Mouse (Mus musculus) heart, postnatal 36 days (tissue): ENCODE data around the gene Pnmal2. TPM values are rescaled to one million over a fixed set of nuclear protein-coding genes. Genes with fewer than 3 reads are reported as not detected.
A peak's percentile ranks its signal among the peaks of the same experiment; 100 is the strongest.

ENCODE experiments used
- DNase-seq, 2 experiments: peaks; one replicate each; pipeline ENCODE4 v3.0.0; 2021 to 2022
- intact Hi-C: fragments of 180-260 bp; cut with DNase I; formaldehyde crosslinking; loops from one replicate; pipeline ENCODE4 v1.15.1; 2025
- total RNA-seq, 2 experiments: library from RNA; stranded (reverse); gene quantifications; 2 replicates each; pipeline ENCODE4 v1.2.3; 2021

The Pnmal2 gene
- total RNA-seq, 2 experiments from 2014 or later = 3.4 to 3.9 TPM

GRCm38 (mm10) chr7:16916342-16917265 lies 27.9 kb upstream of the Pnmal2 start:
- DNase-seq = no peak
- intact Hi-C loops = no loop called here

GRCm38 (mm10) chr7:16917447-16917846 lies 27.0 kb upstream of the Pnmal2 start:
- intact Hi-C loops = no loop called here
- no peak for DNase-seq

- no peak for DNase-seq
- intact Hi-C loops = no loop called here
Measured at GRCm38 (mm10) chr7:16918014-16918413, 26.5 kb upstream of the Pnmal2 start.

GRCm38 (mm10) chr7:16918670-16919069 lies 25.8 kb upstream of the Pnmal2 start:
- DNase-seq = no peak
- intact Hi-C loops = no loop called here

- no peak for DNase-seq
- intact Hi-C loops = no loop called here
Measured at GRCm38 (mm10) chr7:16919395-16920149, 24.9 kb upstream of the Pnmal2 start.

GRCm38 (mm10) chr7:16920150-16920579 lies 24.3 kb upstream of the Pnmal2 start:
- DNase-seq = no peak
- intact Hi-C loops = no loop called here

GRCm38 (mm10) chr7:16920818-16921791 lies 23.4 kb upstream of the Pnmal2 start:
- intact Hi-C loops = no loop called here
- no peak for DNase-seq

GRCm38 (mm10) chr7:16921881-16922335 lies 22.6 kb upstream of the Pnmal2 start:
- no peak for DNase-seq
- intact Hi-C loops = no loop called here

GRCm38 (mm10) chr7:16922360-16922973 lies 22.0 kb upstream of the Pnmal2 start:
- no peak for DNase-seq
- intact Hi-C loops = no loop called here

- no peak for DNase-seq
- intact Hi-C loops = no loop called here
Measured at GRCm38 (mm10) chr7:16923283-16924036, 21.0 kb upstream of the Pnmal2 start.

- peak; percentile 99 to 100 for DNase-seq
- intact Hi-C loops = no loop called here
Measured at GRCm38 (mm10) chr7:16924037-16924834, 20.2 kb upstream of the Pnmal2 start, which contains the start of gene Calm3. Gene Calm3 (minus strand): TSS chr7:16924114.

GRCm38 (mm10) chr7:16928341-16928740 lies 16.1 kb upstream of the Pnmal2 start:
- DNase-seq = no peak
- intact Hi-C loops = no loop called here

- peak; percentile 71 to 78 for DNase-seq
- intact Hi-C loops = no loop called here
Measured at GRCm38 (mm10) chr7:16930850-16931249, 13.6 kb upstream of the Pnmal2 start.

- intact Hi-C loops = loop anchor here (1.0 kb wide), 3 partner anchors 18 to 134 kb away; no protein-coding TSS in a partner anchor
- peak; percentile 85 to 87 for DNase-seq
Measured at GRCm38 (mm10) chr7:16931968-16932627, 12.4 kb upstream of the Pnmal2 start.

- peak; percentile 41 to 63 for DNase-seq
- intact Hi-C loops = loop anchor here (1.0 kb wide), 3 partner anchors 17 to 133 kb away; no protein-coding TSS in a partner anchor
Measured at GRCm38 (mm10) chr7:16932704-16933577, 11.5 kb upstream of the Pnmal2 start.

- intact Hi-C loops = no loop called here
Measured at GRCm38 (mm10) chr7:16937312-16937711, 7.2 kb upstream of the Pnmal2 start.

More at GRCm38 (mm10) chr7:16937312-16937711, 7.2 kb upstream of the Pnmal2 start:
- no peak for DNase-seq
